Mouse (Mus musculus): Measurements from ENCODE around the gene Ptgfrn.

The Ptgfrn gene

DNA sequence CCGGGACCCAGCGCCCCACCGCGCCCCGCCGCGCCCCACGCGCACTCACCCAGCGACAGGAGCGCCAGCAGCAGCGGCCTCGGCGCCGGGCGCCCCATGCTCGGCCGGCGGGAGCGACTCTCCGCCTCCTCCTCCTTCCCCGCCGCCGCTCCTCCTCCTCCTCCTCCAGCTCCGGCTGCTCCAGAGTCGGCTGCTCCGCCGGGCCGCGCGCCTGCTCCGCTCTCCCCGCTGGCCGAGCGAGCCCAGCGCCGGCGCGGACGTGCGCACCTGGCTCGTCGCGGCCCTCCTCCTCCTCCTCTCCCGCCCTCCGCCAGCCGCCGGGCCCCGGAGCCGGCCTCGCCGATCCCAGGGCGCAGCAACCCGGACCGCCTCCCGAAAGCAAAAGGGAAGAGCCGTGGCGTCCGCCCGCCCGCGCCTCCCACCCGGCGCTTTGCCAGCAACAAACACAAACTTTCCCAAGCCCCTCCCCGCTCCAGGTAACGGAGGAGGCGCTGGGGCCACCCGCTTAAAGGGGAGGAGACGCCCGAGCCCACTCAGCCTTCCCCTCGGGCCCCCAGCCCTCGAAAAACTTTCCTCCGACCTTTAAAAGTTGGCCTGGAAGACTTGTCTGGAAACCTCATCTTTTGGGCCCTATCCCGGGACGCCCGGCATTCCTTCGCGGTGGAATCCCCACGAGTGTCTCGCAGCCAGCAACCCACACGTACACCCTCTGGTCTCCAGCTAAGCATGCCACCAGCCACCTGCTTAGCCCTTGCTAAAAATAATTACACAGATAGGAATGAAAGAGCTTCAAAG, at the start of gene Ptgfrn:
Ptgfrn (minus strand) TSS at position 236 of the 795 bp plus-strand sequence.
- peak; percentile 85 for DNase-seq (ENCODE audit: low spot score)

DNA sequence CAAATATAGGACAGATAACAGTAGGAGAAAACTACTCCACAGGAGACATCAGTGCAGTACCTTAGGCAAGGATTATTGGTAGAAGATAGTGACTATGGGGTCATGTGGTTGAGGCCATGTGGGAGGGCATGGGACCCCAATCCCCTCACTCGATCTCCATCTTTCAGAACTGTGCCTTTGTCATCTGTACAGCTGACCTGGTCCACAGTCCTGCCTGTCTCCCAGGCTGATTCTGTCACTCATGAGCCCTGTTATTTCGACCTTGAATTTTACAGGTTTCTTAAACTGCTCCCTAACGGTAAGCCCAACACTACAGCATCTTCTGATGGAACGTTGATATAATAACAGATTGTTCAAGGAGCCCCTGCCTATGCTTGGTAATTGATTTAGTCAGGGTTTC, 49.6 kb upstream of the Ptgfrn start:
- DNase-seq (ENCODE audit: low spot score) = no peak

DNA sequence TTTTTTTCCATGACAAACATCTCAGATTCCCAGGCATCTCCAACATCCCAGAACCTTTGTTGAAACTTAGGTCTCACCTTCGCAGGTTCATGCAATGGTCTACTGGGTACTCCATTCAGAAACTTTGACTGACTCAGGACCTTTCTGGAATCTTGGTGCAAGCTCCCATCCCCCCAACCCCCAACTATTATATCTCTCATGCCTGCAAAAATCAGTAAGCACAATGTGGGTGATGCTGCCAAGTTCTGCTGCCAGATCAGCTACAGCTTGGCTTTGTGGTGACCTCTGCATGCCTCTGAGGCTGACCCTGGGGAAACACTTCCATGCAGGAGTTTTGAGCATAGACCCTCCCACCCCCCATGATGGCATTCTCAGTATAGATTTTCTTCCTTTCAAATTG, 44.0 kb upstream of the Ptgfrn start:
- no peak for DNase-seq (ENCODE audit: low spot score)

DNA sequence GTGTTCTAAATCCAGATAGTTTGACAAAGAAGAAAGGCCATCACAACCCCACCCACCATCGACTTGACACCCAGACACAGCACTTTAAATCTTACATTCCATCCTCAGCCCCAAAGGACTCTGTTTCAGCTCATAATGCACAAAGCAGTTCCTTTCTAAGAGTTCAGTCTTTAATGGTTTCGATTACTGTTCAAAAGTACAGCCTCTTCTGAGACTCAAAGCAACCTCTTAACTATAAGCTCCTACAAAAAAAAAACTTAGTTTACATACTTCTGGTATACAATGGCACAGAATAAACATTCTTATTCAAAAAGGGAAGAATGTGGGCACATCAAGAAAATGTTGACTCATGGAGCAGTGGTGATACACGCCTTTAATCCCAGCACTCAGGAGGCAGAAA, 43.3 kb upstream of the Ptgfrn start:
- no peak for DNase-seq (ENCODE audit: low spot score)

DNA sequence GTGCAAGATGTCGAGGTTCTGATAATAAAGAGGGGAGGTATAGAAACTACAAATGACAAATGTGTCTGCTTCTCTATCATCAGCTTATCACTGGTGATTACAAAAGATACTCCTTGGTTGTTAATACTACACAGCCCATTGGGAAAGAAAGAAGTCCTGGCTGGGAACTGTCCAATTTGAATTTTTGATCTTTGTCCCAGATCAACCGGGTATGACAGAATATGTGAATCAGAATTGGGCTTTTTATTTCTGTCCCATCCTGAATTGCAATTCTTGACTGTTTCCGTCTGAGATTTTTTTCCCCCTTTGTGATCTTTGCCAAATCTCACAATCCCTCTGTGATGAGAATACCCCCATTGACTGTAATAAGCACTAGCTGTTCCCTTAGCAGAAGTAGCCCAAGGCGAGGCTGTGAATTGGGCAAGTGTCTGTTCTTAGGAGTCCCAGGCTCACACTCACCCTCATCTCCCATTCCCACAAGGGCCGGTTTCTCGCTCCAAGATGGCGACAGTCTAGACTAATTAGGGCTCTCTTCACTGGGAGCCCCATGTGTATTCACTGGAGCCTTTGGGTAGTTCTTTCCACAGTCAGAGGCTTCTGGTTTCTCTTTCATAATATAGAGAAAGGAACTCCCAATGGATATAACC, 36.2 kb upstream of the Ptgfrn start:
- DNase-seq (ENCODE audit: low spot score) = no peak

DNA sequence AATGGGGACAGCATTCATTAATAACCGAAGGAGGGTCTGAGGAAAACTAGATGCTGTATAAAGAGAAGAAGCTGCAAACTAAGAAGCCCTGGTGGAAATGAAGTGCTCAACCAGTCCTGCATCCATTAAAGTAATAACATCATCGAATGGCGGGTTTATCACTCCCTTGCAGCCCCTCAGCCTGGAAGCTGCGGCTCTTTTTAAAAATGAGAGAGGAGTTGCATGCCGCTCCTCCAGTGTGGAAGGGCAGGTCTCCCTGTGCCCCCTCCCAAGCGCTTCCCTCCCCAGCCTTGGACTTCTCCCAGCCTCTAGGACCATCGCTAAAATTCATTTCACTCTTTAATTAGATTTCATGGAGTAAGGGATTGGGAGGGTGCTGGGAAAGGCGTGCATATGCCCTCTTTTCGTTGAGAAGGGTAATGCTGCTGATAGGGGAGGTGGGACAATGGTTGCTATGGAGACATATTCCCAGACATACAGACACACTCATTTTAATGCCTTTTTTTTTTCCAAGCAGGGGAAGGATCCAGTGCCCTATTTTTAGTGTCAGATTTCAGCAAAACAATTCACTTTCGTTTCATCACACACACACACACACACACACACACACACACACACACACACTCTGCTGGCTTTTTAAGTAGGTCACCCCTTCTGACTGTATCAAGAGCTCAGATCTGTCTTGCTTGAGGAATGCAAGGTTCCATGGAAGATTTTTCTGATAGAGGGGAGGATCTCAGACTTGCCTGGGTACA, 35.4 kb upstream of the Ptgfrn start:
- no peak for DNase-seq (ENCODE audit: low spot score)

DNA sequence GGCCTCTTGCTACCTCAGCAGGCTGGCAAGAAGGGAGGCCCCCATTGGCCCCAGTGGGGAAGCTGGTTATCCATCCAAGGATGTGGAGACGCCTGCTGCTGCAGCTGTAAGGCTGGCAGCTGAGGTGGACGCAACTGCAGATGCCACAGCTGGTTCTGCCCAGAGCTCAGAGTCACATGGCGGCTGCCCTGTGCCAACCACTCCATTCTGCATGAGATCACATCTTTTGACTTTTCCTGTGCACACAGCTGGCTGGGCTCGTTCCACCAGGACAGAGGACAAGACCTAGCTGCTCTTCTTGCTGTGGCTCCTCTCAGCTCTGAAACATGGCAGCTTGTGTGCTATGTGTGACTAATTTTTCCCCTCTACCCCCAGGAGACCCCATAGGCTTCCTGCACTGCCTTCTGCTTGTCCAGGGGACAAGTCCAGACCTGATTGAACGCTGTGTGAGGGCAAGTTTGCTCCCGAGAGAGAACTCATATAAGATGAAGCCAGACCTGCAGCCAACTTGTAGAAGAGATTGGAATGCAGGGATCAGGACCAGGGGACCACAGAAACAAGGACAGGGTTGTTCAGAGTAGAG, 34.4 kb upstream of the Ptgfrn start:
- DNase-seq (ENCODE audit: low spot score) = no peak

DNA sequence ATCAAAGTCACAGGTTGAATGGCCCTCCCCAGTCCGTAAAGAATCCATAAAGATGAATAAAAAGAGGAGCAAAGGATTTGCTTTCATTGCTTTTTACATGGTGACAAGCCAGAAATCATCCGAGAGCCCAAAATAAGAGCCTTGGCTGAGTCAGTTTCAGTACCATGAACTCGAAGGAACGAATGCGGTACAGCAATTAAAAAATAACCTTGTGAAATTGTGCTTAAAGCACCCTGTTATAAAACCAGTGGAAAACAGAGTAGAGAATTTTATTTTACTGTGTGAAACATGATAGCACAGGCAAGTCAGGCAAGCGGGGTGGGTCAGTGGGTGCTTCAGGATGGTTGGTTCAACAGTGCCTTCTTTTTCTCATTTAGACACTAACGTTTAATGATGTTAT, 33.4 kb upstream of the Ptgfrn start:
- DNase-seq (ENCODE audit: low spot score) = no peak

DNA sequence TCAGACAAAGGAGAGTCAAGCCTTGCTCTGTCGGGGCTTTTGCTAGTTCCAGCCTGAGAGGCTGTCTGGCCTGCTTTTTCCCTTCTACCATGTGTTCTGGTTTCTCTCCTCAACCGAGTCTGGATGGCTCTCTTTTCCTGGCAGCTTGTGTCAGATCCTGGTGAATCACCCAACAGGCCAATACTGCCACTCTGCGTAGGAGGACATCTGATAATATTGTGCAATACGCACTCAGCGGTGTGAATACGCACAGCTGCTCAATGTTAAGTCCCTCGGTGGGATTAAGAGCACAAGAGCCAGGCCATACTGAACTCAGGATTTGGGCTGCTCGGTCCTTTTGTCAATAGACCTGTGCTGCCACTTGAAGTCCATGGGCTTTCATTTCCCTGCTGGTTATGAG, 31.8 kb upstream of the Ptgfrn start:
- no peak for DNase-seq (ENCODE audit: low spot score)

DNA sequence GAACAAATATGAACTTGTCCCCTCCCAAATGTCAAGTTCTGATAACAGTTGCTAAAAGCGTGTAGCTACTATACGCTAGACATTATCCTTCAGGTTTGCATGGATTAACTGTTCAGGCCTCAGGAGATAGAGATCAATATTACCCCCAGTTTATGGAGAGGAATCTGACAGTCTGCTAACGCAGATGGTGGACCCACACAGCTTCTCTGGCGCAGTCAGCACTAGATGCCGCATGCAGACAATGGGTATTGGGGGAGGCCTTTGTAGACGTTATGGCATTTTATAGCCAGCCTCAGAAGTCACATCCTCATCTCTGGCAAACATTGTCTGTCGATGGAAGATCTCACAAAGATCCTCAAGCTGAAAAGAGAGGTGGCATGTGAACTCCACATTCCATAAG, 29.9 kb upstream of the Ptgfrn start:
- no peak for DNase-seq (ENCODE audit: low spot score)

DNA sequence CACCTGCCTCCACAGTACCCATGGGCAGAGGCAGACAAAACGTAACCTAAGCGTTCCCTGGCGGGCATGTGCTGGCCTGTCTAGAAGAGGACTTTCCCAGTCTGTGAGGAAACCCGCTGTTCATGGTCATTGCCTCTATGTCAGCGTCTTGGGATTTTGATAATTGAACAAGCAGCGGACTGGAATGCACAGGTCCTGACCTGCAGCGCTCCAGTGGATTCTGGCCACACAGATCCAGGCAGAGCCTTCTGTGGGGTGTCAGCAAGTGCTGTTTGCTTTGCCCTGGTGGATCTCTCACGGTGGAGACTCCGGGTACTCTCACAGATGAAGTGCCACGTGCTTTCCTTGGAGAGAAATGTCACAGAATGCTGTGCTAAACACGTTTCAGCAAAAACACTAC, 26.4 kb upstream of the Ptgfrn start:
- DNase-seq (ENCODE audit: low spot score) = peak; percentile 47

DNA sequence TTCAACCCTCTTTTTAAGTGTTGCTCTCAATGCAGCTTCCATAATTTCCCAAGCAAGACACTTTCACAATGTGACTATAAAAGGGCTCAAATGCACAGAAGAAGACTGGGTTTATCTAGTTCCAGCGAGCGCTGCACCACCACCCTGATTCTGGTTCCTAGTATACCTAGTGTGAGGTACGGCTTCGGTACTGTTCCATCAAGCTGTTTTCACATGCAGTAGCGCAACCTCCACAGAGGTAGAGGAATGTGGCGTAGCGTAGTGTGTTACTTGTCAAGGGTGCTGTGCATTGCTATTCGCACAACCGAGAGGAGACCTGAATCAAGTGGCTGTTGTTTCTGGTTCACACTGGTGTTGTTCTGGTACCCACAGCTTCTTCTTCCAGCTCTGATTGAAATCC, 24.8 kb upstream of the Ptgfrn start:
- no peak for DNase-seq (ENCODE audit: low spot score)

DNA sequence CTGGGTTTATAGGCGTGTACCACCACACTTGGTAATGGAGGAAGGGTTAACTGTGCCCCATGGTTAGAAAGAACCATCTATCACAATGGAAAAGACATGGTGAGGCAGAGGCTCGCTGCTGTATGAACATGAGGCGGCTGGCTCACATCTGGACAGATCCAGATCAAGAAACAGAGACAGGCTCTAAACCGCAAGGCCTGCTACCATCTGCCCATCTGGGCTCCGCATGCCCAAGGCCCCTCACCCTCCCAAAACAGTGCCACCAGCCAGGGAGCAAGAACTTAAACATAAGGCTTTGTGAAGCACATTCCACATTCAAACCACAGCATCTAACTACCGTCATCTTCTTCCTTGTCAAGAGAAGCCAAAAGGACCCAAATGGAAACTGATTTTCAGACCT, 22.9 kb upstream of the Ptgfrn start:
- DNase-seq (ENCODE audit: low spot score) = no peak

DNA sequence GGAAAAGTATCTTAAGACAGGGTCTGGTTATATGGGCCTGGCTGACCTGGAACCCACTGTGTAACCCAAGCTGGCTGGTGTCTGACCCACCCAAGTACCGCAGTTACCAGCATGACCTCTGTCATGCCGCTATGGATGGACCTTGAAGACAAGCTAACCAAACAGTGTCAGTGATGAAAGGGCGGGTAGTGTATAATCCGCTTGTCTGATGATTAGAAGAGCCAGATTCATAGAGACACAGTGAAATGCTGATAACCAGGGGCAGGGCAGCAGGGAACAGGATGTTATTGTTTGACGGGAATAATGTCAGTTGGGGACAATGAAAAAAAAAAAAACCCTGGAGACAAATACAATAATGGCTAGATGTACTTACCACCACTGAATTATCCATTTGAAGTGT, 21.7 kb upstream of the Ptgfrn start:
- no peak for DNase-seq (ENCODE audit: low spot score)

DNA sequence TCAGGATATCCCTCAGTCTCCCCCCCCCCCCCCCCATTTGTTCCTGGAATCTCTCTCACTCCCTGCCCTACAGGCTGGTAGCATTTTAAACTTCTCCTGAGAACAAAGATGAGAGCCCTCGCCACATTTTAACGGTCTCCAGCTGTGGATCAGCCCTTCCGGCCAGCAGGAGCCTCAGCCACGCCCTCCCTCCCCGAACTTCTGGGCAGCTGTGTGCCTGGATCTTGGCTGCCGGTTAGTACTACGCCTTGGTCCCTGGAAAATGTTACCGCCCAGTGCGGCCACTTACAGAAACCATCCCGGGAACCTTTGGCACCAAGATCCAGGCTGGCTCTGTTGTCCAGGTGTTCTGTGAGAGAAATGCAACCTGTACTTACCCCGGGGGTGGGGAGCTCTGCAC, 20.4 kb upstream of the Ptgfrn start:
- DNase-seq (ENCODE audit: low spot score) = peak; percentile 58

DNA sequence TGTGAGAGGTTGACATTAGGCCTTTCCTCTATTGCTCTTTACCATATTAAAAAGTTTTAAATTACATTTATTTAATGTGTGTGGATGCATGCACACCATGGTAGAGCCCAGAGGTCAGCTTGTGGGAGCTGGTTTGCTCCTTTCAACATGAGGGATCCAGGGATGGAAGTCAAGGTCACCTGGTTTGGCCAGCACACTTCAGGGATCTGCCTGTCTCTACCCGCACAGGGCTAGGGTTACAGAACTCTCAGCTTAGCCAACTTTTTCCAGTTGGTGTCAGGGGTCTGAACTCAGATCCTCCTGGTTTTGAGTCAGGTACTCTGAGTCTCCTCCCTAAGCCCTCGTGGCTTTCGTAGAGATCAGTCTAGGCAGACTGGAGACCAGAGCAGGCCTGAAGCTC, 19.5 kb upstream of the Ptgfrn start:
- DNase-seq (ENCODE audit: low spot score) = no peak

DNA sequence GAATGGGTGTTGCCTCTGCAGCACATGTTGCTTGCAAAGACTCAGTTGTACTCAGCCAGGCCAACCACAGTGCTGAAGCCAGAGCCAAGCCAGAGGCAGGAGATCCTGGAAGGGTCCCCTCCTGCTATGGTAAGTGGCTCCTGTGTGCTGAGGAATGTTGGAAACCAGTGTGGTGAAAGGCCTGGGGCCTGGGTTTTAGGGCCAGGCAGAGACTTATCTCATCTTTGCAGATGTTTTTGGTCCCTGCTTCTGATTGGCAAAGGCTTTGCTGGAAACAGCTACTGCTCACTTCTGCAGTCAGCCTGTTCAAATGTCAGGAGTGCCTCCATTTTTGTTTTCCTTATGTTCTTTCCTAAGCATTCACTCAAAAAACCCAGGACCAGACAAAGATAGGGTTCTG, 19.0 kb upstream of the Ptgfrn start:
- no peak for DNase-seq (ENCODE audit: low spot score)

DNA sequence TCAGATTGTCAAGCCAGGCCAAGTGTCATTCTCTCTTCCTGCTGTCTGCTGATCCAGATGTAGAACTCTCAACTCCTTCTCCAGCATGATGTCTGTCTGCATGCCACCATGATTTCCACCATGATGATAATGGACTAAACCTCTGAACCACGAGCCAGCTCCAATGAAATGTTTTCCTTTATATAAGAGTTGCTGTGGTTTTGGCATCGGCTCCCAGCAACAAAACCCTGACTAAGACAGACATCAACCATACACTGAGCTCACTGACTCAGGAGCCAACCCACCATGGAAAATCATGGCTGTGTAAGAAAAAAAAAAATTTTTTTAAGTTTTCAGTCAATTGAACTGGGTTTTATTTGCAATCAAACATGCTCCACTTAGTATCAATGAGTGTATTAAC, 17.7 kb upstream of the Ptgfrn start:
- DNase-seq (ENCODE audit: low spot score) = no peak

DNA sequence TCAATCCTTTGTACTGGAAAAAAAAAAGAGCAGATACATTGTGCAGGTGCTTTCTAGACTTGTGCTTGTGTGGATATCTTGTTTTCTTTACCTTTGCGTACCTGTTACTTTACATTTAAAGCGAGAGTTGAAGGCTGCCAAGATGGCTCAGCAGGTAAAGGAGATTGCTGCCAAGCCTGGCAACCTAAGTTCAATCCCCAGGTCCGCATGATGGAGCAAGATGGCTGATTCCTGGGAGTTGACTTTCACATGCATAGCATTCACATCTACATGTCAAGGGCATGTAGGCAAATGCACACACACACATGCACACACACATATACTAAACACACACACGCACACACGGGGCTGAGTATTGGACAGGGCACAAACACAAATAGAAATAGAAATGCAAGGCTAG, 14.6 kb upstream of the Ptgfrn start:
- DNase-seq (ENCODE audit: low spot score) = no peak

DNA sequence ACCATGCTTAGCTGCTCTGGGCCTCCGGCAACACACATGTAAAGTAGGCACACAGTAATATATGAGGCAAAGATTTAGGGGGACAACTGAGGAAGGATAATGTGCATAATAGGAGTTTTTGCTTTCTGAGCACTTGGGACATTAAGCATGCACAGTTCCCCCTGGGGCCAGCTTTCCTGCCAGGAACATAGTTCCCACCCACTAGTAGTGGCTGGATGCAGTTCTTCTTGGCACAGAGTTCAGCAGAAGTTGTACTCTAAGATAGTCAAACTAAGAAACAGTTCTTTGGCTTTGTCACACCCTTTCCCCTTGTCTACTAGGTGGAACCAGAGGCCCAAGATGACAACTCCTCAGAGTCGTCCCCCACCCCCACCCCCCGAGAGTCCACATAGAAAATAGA, 12.4 kb upstream of the Ptgfrn start:
- DNase-seq (ENCODE audit: low spot score) = no peak

DNA sequence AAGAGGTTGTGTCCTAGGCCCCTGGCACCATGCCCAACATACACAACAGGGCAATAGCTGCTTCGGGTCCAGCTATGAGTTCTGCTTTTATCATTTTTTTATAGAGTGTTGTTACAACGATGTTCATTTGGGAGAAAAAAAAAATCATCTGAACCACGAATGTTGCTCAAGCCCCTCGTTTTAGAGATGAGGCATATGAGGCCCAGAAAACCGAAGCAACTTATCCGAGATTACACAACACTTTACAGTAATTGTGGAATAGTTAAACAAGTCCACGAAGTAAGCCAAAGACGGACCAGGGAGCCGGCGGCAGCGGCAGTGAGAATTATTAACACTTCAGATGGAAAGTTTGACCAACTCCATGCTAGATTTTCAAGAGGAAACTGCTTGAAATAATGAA, 7.7 kb upstream of the Ptgfrn start:
- DNase-seq (ENCODE audit: low spot score) = no peak

DNA sequence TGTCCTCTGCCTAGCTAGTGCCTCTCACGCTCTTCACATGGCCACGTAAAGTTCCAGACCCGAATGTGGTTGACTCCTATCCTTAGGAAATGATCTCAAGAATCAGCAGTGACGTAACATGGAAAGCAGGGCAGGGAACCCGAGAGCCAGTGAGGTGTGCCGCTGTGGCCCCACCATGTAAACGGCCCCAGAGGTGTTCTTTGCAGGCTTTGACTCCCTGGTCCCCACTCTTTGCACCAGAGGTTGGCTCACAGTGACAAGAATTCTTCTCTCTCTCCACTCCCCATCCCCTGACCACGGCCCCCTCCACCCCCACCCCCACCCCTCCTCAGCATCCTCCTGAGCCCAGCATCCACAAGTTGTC, 7.3 kb upstream of the Ptgfrn start:
- no peak for DNase-seq (ENCODE audit: low spot score)
